Mouse (Mus musculus): Measurements from ENCODE around the gene Dazap2. TPM values are rescaled to one million over a fixed set of nuclear protein-coding genes. Genes with fewer than 3 reads are reported as not detected.

The Dazap2 gene
- total and polyA plus RNA-seq, 3 experiments = 157 to 486 (median 180) TPM

GRCm38 (mm10) chr15:100667420-100667819 is 52.3 kb downstream of the Dazap2 start:
- H3K4me1 ChIP-seq (ENCODE audit: control insufficient read depth, insufficient read depth, low read length) = peaks cover 2% of the 10 kb centered on the region
- DNase-seq = no peak
- no peaks in the 10 kb centered on the region for H3K36me3 ChIP-seq (ENCODE audit: control insufficient read depth, insufficient read depth, low read length)
- no peak for TF ChIP-seq EP300 (IDR thresholded peaks at IDR 0.05; ENCODE audit: insufficient read depth, low read depth, low read length)
- no peak for TF ChIP-seq CTCF (IDR thresholded peaks at IDR 0.05)
- no peak for TF ChIP-seq POLR2A (IDR thresholded peaks at IDR 0.05; ENCODE audit: insufficient read depth, low read depth, low read length)
- no peaks in the 10 kb centered on the region for H3K27me3 ChIP-seq (ENCODE audit: control insufficient read depth, insufficient read depth, low read length)
- H3K4me3 ChIP-seq = no peak overlapping the region
- 48% methylated on average over 6 of the region's 6 CpGs for WGBS
- no peaks in the 10 kb centered on the region for H3K79me2 ChIP-seq (replicated peaks; ENCODE audit: control insufficient read depth, insufficient read depth, low read length)
- intact Hi-C loops (cut with DNase I) = no loop called here
- H3K27ac ChIP-seq = no peak overlapping the region
- H3K9ac ChIP-seq (ENCODE audit: low read depth, low read length) = no peak overlapping the region

- Histone ChIP-seq H3K27me3 (ENCODE audit: control insufficient read depth, insufficient read depth, low read length) (no peaks in the 10 kb centered on the region), H3K36me3 (ENCODE audit: control insufficient read depth, insufficient read depth, low read length) (no peaks in the 10 kb centered on the region), H3K27ac (no peak overlapping the region), H3K79me2 (replicated peaks; ENCODE audit: control insufficient read depth, insufficient read depth, low read length) (no peaks in the 10 kb centered on the region), H3K4me3 (no peak overlapping the region), H3K4me1 (ENCODE audit: control insufficient read depth, insufficient read depth, low read length) (peaks cover 2% of the 10 kb centered on the region), H3K9ac (ENCODE audit: low read depth, low read length) (no peak overlapping the region)
- WGBS = 77% methylated on average over 5 of the region's 5 CpGs
- no peak for DNase-seq
- intact Hi-C loops (cut with DNase I) = no loop called here
- TF ChIP-seq CTCF (IDR thresholded peaks at IDR 0.05) (no peak), POLR2A (IDR thresholded peaks at IDR 0.05; ENCODE audit: insufficient read depth, low read depth, low read length) (no peak), EP300 (IDR thresholded peaks at IDR 0.05; ENCODE audit: insufficient read depth, low read depth, low read length) (no peak)
These were observed 52.9 kb downstream of the Dazap2 start for GRCm38 (mm10) chr15:100667871-100668545.

- TF ChIP-seq POLR2A (IDR thresholded peaks at IDR 0.05; ENCODE audit: insufficient read depth, low read depth, low read length) = no peak; the same call in 1 of the 2 replicates
- TF ChIP-seq EP300 (IDR thresholded peaks at IDR 0.05; ENCODE audit: insufficient read depth, low read depth, low read length) = no peak
- Histone ChIP-seq H3K36me3 (ENCODE audit: control insufficient read depth, insufficient read depth, low read length) (no peaks in the 10 kb centered on the region), H3K4me1 (ENCODE audit: control insufficient read depth, insufficient read depth, low read length) (peaks cover 7% of the 10 kb centered on the region), H3K27me3 (ENCODE audit: control insufficient read depth, insufficient read depth, low read length) (no peaks in the 10 kb centered on the region), H3K27ac (no peak within 1 kb of the TSS), H3K9ac (ENCODE audit: low read depth, low read length) (0 out of 2 replicates have a peak within 1 kb of the TSS, but pooled peaks have one; percentile 55), H3K79me2 (replicated peaks; ENCODE audit: control insufficient read depth, insufficient read depth, low read length) (no peaks in the 10 kb centered on the region), H3K4me3 (no peak within 1 kb of the TSS)
- WGBS = 81% methylated on average over 20 of the region's 20 CpGs
- DNase-seq = peak; percentile 58 to 80
- intact Hi-C loops (cut with DNase I) = no loop called here
These were observed 54.2 kb downstream of the Dazap2 start, which contains the start of gene Bin2 for GRCm38 (mm10) chr15:100669337-100669736. Gene Bin2, minus strand, starts transcription at chr15:100669553.

- no peak for TF ChIP-seq POLR2A (IDR thresholded peaks at IDR 0.05; ENCODE audit: insufficient read depth, low read depth, low read length)
- no peak for DNase-seq
- Histone ChIP-seq H3K27me3 (ENCODE audit: control insufficient read depth, insufficient read depth, low read length) (no peaks in the 10 kb centered on the region), H3K36me3 (ENCODE audit: control insufficient read depth, insufficient read depth, low read length) (no peaks in the 10 kb centered on the region), H3K4me1 (ENCODE audit: control insufficient read depth, insufficient read depth, low read length) (peaks cover 10% of the 10 kb centered on the region), H3K79me2 (replicated peaks; ENCODE audit: control insufficient read depth, insufficient read depth, low read length) (no peaks in the 10 kb centered on the region), H3K4me3 (no peak overlapping the region), H3K9ac (ENCODE audit: low read depth, low read length) (no peak overlapping the region), H3K27ac (no peak overlapping the region)
- intact Hi-C loops (cut with DNase I) = no loop called here
- WGBS = 83% methylated on average over 8 of the region's 8 CpGs
These were observed 54.9 kb downstream of the Dazap2 start for GRCm38 (mm10) chr15:100670004-100670403.

Small RNA genes lying within 50 kb of the gene (microRNA-seq; reads per million reads assigned to microRNA genes)
- 0 reads per million in 2 experiments for gene Mir6961

Other genes starting within 250 kb of the Dazap2 start
- gene Gm5475, start 193.2 kb upstream of the Dazap2 start, total RNA-seq (2021) = not detected
- gene Gm5475, start 193.2 kb upstream of the Dazap2 start, polyA plus RNA-seq (2012; rRNA removed) = not detected in 2 replicates
- 10 to 100 TPM; 38.9 to 43.7 TPM for gene Slc11a2, start 190.3 kb upstream of the Dazap2 start, total RNA-seq (2021)
- 24.4 and 45.6 TPM in 2 replicates for gene Slc11a2, start 190.3 kb upstream of the Dazap2 start, polyA plus RNA-seq (2012; rRNA removed)
- gene Letmd1, start 146.3 kb upstream of the Dazap2 start, total RNA-seq (2021) = 10 to 100 TPM; 13.0 to 13.1 TPM
- gene Letmd1, start 146.3 kb upstream of the Dazap2 start, polyA plus RNA-seq (2012; rRNA removed) = 31.2 and 32.3 TPM in 2 replicates
- gene Csrnp2, start 119.9 kb upstream of the Dazap2 start, total RNA-seq (2021) = 1 to 10 TPM; 2.1 to 2.7 TPM
- 1.7 and 3.0 TPM in 2 replicates for gene Csrnp2, start 119.9 kb upstream of the Dazap2 start, polyA plus RNA-seq (2012; rRNA removed)
- 10 to 100 TPM; 11.6 to 12.8 TPM for gene Tfcp2, start 63.3 kb upstream of the Dazap2 start, total RNA-seq (2021)
- 6.6 and 8.2 TPM in 2 replicates for gene Tfcp2, start 63.3 kb upstream of the Dazap2 start, polyA plus RNA-seq (2012; rRNA removed)
- 10 to 100 TPM in 1 of 2 experiments, 1 to 10 TPM in 1; 8.0 to 11.5 TPM for gene Pou6f1, start 15.4 kb upstream of the Dazap2 start, total RNA-seq (2021)
- 13.7 and 15.7 TPM in 2 replicates for gene Pou6f1, start 15.4 kb upstream of the Dazap2 start, polyA plus RNA-seq (2012; rRNA removed)
- 10 to 100 TPM; 11.6 to 12.9 TPM for gene Smagp, start 21.6 kb downstream of the Dazap2 start, total RNA-seq (2021)
- gene Smagp, start 21.6 kb downstream of the Dazap2 start, polyA plus RNA-seq (2012; rRNA removed) = 19.5 and 21.1 TPM in 2 replicates
- 1 to 10 TPM; 1.6 to 2.0 TPM for gene Bin2, start 54.2 kb downstream of the Dazap2 start, total RNA-seq (2021)
- gene Bin2, start 54.2 kb downstream of the Dazap2 start, polyA plus RNA-seq (2012; rRNA removed) = 1.3 and 3.0 TPM in 2 replicates
- gene Cela1, start 72.6 kb downstream of the Dazap2 start, total RNA-seq (2021) = 1 to 10 TPM in 1 of 2 experiments, under 1 TPM in 1; 0.78 to 1.0 TPM
- 1.3 and 1.7 TPM in 2 replicates for gene Cela1, start 72.6 kb downstream of the Dazap2 start, polyA plus RNA-seq (2012; rRNA removed)
- gene Galnt6, start 114.0 kb downstream of the Dazap2 start, total RNA-seq (2021) = under 1 TPM; 0.65 to 0.89 TPM
- 0.70 and 0.78 TPM in 2 replicates for gene Galnt6, start 114.0 kb downstream of the Dazap2 start, polyA plus RNA-seq (2012; rRNA removed)
- 1 to 10 TPM; 2.8 to 4.1 TPM for gene Slc4a8, start 146.4 kb downstream of the Dazap2 start, total RNA-seq (2021)
- gene Slc4a8, start 146.4 kb downstream of the Dazap2 start, polyA plus RNA-seq (2012; rRNA removed) = 0.96 and 1.5 TPM in 2 replicates